Mouse (Mus musculus): ENCODE data around the gene Negr1. TPM values are rescaled to one million over a fixed set of nuclear protein-coding genes. Genes with fewer than 3 reads are reported as not detected.

The Negr1 gene
- polyA plus RNA-seq (2015; fragmentation: Nextera tagmentation; extraction: Ambion mirVana) = 0.09 and 0.12 TPM in 2 replicates

DNA sequence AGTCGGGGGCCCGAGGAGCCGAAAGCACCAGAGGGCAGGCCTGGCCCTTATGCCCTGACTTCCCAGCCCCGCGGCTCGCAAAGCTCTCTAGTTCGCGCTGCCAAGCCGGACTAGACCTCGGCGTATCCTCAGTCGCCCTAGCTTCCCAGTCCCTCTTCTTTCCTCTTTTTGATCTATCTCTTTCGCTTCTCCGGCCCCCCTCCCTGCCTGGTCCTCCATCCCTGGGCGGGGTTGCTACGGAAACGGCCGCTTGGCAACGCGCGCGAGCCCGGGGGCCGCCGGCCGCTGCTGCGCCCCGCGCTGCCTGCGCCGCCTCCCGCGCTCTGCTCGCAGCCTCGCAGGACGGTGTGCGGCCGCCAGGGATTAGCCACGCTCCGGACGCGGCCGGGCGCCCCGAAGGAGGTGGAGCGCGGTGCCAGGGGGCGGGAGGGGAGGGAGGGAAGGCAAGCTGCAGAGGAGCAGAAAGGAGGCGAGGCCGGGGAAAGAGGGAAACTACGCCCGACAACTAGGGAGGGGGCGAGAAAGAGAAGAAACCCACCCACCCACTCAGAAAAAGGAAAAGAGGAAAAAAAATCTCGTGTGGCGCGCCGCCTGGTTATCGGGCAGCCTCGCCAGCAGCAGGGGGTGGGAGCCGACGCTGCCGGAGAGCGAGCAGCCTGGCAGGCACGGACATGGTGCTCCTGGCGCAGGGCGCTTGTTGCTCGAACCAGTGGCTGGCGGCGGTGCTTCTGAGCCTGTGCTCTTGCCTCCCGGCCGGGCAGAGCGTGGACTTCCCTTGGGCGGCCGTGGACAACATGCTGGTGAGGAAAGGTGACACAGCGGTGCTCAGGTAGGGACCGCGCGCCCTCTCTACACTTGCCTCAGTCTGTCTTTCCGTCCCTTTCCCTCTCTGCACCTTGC is at the start of gene Negr1:
Gene Negr1 (plus strand): TSS at position 271 of the 900 bp plus-strand sequence.
- under 1% methylated on average over 72 of the region's 79 CpGs for WGBS (ENCODE audit: insufficient replicate concordance)
- ATAC-seq (ENCODE audit: low read depth) = peak; percentile 23; the same call in 1 of the 2 replicates
- Histone ChIP-seq H3K27ac (no peak within 1 kb of the TSS), H3K9me3 (replicated peaks) (no peaks in the 10 kb centered on the region), H3K4me1 (replicated peaks) (no peaks in the 10 kb centered on the region), H3K9ac (no peak within 1 kb of the TSS), H3K4me3 (replicated peaks) (peak within 1 kb of the TSS; percentile 43), H3K36me3 (no peaks in the 10 kb centered on the region), H3K4me2 (peak within 1 kb of the TSS; percentile 58), H3K27me3 (peaks cover 49% of the 10 kb centered on the region)
- no peak for DNase-seq

DNA sequence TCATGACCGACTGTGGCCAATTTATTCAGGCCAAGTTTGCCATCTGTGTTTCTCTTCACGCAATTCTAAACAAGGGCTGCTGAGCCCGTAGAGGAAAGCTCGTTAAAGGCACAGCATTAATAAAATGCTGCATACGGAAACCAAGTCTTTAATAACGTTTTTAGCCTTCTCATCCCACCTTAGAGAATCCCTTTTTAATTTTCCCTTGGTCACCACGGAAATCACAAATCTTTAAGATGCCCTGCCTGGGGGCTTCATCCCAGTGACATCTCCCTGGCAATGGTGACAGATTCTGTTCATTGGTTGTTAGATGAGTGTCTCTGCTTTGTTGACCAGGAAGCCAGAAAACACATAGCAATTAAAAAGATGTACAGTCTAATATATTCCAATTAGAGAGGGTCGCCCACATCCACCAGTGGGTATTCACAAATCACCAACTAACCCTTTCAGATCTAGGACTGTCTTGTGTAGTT is 35.1 kb upstream of the Negr1 start:
- Histone ChIP-seq H3K9me3 (replicated peaks) (no peaks in the 10 kb centered on the region), H3K36me3 (no peaks in the 10 kb centered on the region), H3K27ac (no peak overlapping the region), H3K4me1 (replicated peaks) (no peaks in the 10 kb centered on the region), H3K4me2 (no peak overlapping the region), H3K27me3 (no peaks in the 10 kb centered on the region), H3K4me3 (replicated peaks) (no peak overlapping the region), H3K9ac (no peak overlapping the region)
- DNase-seq (no peak), ATAC-seq (ENCODE audit: low read depth) (no peak)
- WGBS (ENCODE audit: insufficient replicate concordance) = 59% methylated on average over 8 of the region's 8 CpGs

DNA sequence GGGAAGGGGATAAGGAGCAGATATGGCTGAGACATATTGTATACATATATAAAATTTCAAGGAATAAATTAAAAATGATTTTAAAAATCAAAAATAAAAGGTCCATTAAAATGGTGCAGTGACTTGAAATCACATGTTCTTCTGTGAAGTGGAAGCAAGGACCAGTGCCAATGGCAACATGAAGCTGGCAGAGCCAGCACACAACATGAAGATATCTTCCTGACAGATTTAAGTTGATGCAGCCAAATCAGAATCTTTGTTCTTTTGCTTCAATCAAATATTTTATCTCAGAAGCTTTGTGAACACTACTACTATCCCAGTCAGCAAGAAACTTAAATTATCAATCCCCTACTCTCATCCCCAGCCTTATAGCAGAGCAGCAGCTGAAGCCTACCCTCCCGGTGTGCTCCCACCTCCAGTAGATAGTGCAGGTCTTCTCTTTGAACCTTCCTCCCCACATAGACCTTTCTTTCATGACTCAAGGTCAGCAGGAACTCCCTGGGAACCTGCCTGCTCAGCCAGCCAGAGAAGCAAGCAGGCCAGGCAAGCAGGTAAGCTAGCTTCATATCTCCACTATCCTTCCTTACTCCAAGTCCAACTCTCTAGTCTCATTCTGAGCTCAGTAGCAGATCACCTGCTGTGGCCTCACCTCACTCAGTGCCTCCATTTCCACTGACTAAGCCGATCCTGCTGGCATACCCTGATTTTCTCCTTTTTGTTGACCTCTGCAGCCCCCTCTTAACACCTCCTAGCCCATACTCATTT is 34.2 kb upstream of the Negr1 start:
- Histone ChIP-seq H3K36me3 (no peaks in the 10 kb centered on the region), H3K4me2 (no peak overlapping the region), H3K9ac (no peak overlapping the region), H3K27ac (no peak overlapping the region), H3K4me3 (replicated peaks) (no peak overlapping the region), H3K27me3 (no peaks in the 10 kb centered on the region), H3K4me1 (replicated peaks) (no peaks in the 10 kb centered on the region), H3K9me3 (replicated peaks) (no peaks in the 10 kb centered on the region)
- WGBS (ENCODE audit: insufficient replicate concordance) = 53% methylated on average over 2 of the region's 2 CpGs
- DNase-seq (no peak), ATAC-seq (ENCODE audit: low read depth) (no peak)

DNA sequence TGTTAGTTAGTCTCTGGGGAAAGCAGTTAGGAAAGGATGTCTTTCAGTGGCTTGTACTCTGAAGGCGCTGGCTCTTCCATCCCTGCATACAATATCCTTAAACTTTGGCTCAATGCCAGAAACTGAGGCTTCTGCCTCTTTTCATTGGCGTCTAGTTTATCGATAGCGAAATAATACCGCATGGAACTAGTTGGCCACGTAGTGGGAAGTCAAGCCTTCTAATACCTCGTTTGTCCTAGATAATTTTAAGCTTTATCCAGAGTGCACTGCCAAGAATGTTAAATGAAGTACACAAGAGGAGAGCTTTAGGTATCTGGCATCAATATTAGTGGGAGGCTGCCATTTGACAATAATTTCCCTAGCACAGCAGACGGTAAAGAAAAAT is 2.2 kb upstream of the Negr1 start:
- no peak for DNase-seq
- Histone ChIP-seq H3K9ac (no peak overlapping the region), H3K4me1 (replicated peaks) (no peaks in the 10 kb centered on the region), H3K27me3 (peaks cover 49% of the 10 kb centered on the region), H3K27ac (no peak overlapping the region), H3K4me2 (no peak overlapping the region), H3K4me3 (replicated peaks) (no peak overlapping the region), H3K9me3 (replicated peaks) (no peaks in the 10 kb centered on the region), H3K36me3 (no peaks in the 10 kb centered on the region)
- no peak for ATAC-seq (ENCODE audit: low read depth)
- 32% methylated on average over 8 of the region's 8 CpGs for WGBS (ENCODE audit: insufficient replicate concordance)

GRCm38 (mm10) chr3:156559826-156560471 is 1.6 kb upstream of the Negr1 start:
- H3K27me3 ChIP-seq = peaks cover 49% of the 10 kb centered on the region
- ATAC-seq (ENCODE audit: low read depth) (no peak), DNase-seq (no peak)
- H3K27ac ChIP-seq = no peak overlapping the region
- no peaks in the 10 kb centered on the region for H3K9me3 ChIP-seq (replicated peaks)
- no peak overlapping the region for H3K4me2 ChIP-seq
- no peaks in the 10 kb centered on the region for H3K4me1 ChIP-seq (replicated peaks)
- H3K4me3 ChIP-seq (replicated peaks) = no peak overlapping the region
- WGBS (ENCODE audit: insufficient replicate concordance) = 11% methylated on average over 19 of the region's 19 CpGs
- no peaks in the 10 kb centered on the region for H3K36me3 ChIP-seq
- H3K9ac ChIP-seq = no peak overlapping the region

DNA sequence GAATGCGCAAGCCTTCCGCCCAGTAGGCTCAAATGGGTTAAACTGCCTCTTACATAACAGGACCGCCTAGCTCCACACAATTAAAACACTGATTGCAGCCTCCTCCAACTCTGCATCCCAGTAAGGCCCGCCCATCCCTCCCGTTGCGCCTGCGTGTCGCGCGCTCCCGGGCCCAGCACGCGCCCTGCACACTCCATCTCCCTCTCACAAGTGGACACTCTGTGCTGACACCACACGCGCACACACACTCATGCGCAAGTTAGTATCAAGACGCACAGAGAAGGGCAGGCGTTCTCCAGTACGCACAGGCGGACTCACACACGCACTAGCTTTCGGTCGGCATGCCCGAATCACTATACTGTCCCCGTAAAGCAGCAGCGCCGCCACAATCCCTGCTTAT is 828 bp upstream of the Negr1 start:
- Histone ChIP-seq H3K36me3 (no peaks in the 10 kb centered on the region), H3K4me1 (replicated peaks) (no peaks in the 10 kb centered on the region), H3K27ac (no peak overlapping the region), H3K27me3 (peaks cover 49% of the 10 kb centered on the region), H3K4me3 (replicated peaks) (peak overlapping the region; percentile 36), H3K9ac (no peak overlapping the region), H3K4me2 (peak overlapping the region; percentile 48), H3K9me3 (replicated peaks) (no peaks in the 10 kb centered on the region)
- ATAC-seq (ENCODE audit: low read depth) = peak; percentile 50
- DNase-seq = no peak
- WGBS (ENCODE audit: insufficient replicate concordance) = under 1% methylated on average over 27 of the region's 27 CpGs

- Histone ChIP-seq H3K27ac (no peak overlapping the region), H3K4me2 (peak overlapping the region; percentile 58), H3K4me1 (replicated peaks) (no peaks in the 10 kb centered on the region), H3K9me3 (replicated peaks) (no peaks in the 10 kb centered on the region), H3K36me3 (no peaks in the 10 kb centered on the region), H3K9ac (no peak overlapping the region), H3K4me3 (replicated peaks) (peak overlapping the region; percentile 43), H3K27me3 (peaks cover 49% of the 10 kb centered on the region)
- WGBS (ENCODE audit: insufficient replicate concordance) = 6% methylated on average over 10 of the region's 10 CpGs
- ATAC-seq (ENCODE audit: low read depth) (no peak), DNase-seq (no peak)
Measured at GRCm38 (mm10) chr3:156562424-156562785, 811 bp downstream of the Negr1 start.

GRCm38 (mm10) chr3:156562796-156563195 is 1.2 kb downstream of the Negr1 start:
- Histone ChIP-seq H3K4me1 (replicated peaks) (no peaks in the 10 kb centered on the region), H3K4me2 (no peak overlapping the region), H3K9me3 (replicated peaks) (no peaks in the 10 kb centered on the region), H3K9ac (no peak overlapping the region), H3K27ac (no peak overlapping the region), H3K36me3 (no peaks in the 10 kb centered on the region), H3K4me3 (replicated peaks) (no peak overlapping the region), H3K27me3 (peaks cover 49% of the 10 kb centered on the region)
- WGBS (ENCODE audit: insufficient replicate concordance) = 22% methylated on average over 2 of the region's 2 CpGs
- no peak for ATAC-seq (ENCODE audit: low read depth)
- no peak for DNase-seq

DNA sequence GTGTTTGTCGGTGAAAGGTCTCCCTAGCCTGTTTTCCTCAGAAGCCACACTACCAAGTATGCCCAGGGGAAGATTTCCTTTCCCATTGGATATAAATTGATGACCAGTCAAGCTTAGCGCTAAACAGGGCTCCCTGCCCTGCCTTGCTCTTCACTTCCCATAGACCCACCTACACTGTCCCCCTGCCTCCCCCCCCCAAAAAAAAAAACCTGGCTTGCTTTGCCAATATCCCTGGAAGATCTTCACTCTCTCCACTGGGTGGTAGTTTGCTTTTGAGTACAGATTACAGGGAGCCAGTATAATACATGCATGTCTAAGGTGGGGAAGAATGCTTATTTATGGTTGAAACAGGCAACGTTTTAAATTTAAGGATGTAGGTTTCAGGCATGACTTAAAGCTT is 1.8 kb downstream of the Negr1 start:
- no peaks in the 10 kb centered on the region for H3K9me3 ChIP-seq (replicated peaks)
- no peak overlapping the region for H3K4me3 ChIP-seq (replicated peaks)
- H3K4me2 ChIP-seq = no peak overlapping the region
- no peak overlapping the region for H3K9ac ChIP-seq
- no peaks in the 10 kb centered on the region for H3K4me1 ChIP-seq (replicated peaks)
- 20% methylated on average over 3 of the region's 3 CpGs for WGBS (ENCODE audit: insufficient replicate concordance)
- no peak for ATAC-seq (ENCODE audit: low read depth)
- H3K27ac ChIP-seq = no peak overlapping the region
- H3K36me3 ChIP-seq = no peaks in the 10 kb centered on the region
- no peak for DNase-seq
- H3K27me3 ChIP-seq = peaks cover 49% of the 10 kb centered on the region

DNA sequence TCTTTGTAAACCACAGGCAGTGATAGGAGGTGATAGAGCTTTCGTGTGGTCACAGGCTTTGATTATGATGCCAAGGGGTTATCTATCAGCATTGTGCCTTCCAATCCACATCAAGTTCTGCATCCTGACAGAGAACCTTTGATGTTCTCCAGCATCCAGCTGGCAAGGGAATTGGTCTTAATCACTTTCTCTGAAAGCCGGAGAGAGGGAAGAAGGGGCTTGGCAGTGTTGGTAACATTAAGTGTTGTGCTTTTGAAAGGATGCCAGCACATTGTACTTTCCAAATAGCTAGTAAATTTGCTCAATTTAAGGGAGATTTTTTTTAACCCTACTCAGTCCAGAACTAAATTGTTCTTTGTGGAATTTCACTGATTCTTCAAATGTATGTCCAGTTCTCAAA is 11.9 kb downstream of the Negr1 start:
- Histone ChIP-seq H3K27me3 (no peaks in the 10 kb centered on the region), H3K9me3 (replicated peaks) (no peaks in the 10 kb centered on the region), H3K4me3 (replicated peaks) (no peak overlapping the region), H3K4me1 (replicated peaks) (no peaks in the 10 kb centered on the region), H3K27ac (no peak overlapping the region), H3K36me3 (no peaks in the 10 kb centered on the region), H3K4me2 (no peak overlapping the region), H3K9ac (no peak overlapping the region)
- ATAC-seq (ENCODE audit: low read depth) = no peak
- WGBS (ENCODE audit: insufficient replicate concordance) = 26% methylated on average over 2 of the region's 2 CpGs
- no peak for DNase-seq

DNA sequence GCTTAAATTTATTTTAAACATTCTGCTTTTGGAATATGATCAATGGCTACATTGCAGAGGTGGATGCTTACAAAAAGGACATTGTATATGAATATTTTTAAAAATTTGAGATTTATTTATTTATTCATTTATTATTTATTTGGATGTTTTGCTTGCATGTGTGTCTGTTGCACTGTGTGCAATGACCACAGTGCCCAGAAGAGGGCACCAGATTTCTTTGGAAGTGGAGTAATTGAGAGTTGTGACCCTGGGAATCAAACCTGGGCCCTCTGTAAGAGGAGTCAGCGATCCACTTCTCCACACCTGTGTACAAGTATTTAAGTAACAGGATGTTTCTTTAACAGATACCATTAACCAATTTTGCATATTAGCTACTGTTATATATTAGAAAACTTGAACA is 14.7 kb downstream of the Negr1 start:
- Histone ChIP-seq H3K9ac (no peak overlapping the region), H3K27me3 (no peaks in the 10 kb centered on the region), H3K4me3 (replicated peaks) (no peak overlapping the region), H3K4me1 (replicated peaks) (no peaks in the 10 kb centered on the region), H3K9me3 (replicated peaks) (no peaks in the 10 kb centered on the region), H3K4me2 (no peak overlapping the region), H3K36me3 (no peaks in the 10 kb centered on the region), H3K27ac (no peak overlapping the region)
- WGBS (ENCODE audit: insufficient replicate concordance) = 77% methylated on average over 1 of the region's 1 CpGs
- ATAC-seq (ENCODE audit: low read depth) = no peak
- DNase-seq = no peak

All from liver, embryonic 13.5 days (tissue).